Mouse (Mus musculus) brain, embryonic 14.5 days (tissue): ENCODE data around the gene Vps45.

Experiments used
- CTCF ChIP-seq: fragments of 200-500 bp; IDR thresholded peaks from 2 replicates; pipeline ENCODE4 v1.5.1; 2012; ENCODE audit warnings: inconsistent platforms, mild to moderate bottlenecking, moderate library complexity, borderline replicate concordance; ENCODE audit not compliant: insufficient read depth, insufficient read length; ENCODE audit errors: extremely low read depth
- POLR2A ChIP-seq: fragments of 200-500 bp; IDR thresholded peaks from 2 replicates; pipeline ENCODE4 v1.6.1; 2012; ENCODE audit warnings: mild to moderate bottlenecking, inconsistent platforms, borderline replicate concordance; ENCODE audit not compliant: poor library complexity, insufficient read depth, insufficient read length, severe bottlenecking; ENCODE audit errors: extremely low read depth

DNA sequence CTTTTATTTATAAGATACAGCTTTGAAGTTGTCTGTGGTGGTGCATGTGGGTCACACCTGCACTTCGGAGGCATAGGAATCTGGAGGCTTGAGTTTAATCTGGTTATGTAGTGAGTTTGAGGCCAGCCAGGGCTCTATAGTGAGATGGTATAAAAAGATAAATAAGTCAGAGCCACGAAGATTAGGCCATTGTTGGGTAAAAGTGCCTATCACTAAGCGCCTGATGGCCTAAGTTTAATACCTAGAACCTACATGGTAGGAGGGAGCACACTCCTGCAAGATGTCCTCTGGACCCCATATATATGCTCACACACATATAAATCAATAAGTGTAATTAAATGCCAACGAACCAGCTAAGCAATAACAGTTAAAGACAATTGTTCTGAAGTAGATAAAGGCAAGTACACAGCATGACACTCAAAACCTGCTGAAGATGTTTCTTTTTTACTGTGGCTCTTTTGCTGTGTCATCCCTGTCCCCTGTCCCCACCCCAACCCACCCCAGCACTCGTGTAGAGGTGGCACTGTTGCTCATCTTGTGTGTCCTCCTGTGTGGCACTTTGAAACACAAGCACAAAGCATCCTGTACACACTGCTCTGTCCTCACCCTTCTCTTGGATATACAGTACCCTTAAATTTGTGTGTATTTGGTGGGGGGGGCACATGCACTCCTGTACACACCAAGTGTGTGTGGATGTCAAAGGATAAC, 36.7 kb downstream of the Vps45 start:
- TF ChIP-seq CTCF (no peak), POLR2A (no peak)
